Mouse (Mus musculus): Measurements from ENCODE around the gene 4930404N11Rik.

DNA sequence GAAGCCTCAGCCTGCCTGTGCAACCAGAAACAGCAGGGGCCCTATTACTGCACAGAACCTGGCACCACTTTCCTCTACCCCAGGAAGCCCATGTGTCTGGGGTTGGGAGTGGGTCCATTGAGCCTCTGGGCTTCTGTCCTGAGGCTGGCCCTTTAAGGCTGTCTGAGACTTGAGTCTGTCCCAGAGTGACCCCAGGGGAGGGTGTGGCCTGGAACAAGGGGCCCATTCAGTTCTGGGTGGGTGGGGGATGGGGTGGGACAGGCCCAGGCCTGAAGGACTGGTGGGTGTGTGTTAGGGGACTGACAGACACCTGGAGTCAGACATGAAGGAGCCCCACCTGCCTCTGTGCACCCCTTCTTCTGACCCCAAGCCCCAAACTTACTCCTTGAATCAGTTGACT lies 49.1 kb upstream of the 4930404N11Rik start:
- TF ChIP-seq CTCF (IDR thresholded peaks at IDR 0.05; ENCODE audit: low read depth, low read length) (no peak), TAL1 (conservative IDR thresholded peaks at IDR 0.05; ENCODE audit: low read depth, low read length) (no peak), GATA1 (IDR thresholded peaks at IDR 0.05; ENCODE audit: borderline replicate concordance, low read length) (no peak), POLR2AphosphoS5 (IDR thresholded peaks at IDR 0.05; ENCODE audit: insufficient replicate concordance, low read depth, low read length) (no peak)
